Mouse (Mus musculus) gastrocnemius, postnatal 25 days (tissue): ENCODE measurements around the gene Agtr1b. TPM values are rescaled to one million over a fixed set of nuclear protein-coding genes. Genes with fewer than 3 reads are reported as not detected.

Experiments
- DNase-seq: peaks from one replicate; pipeline ENCODE4 v3.0.0; 2022
- long read RNA-seq, 2 experiments: library from polyadenylated mRNA; stranded (forward); transcript quantifications; one replicate each; pipeline ENCODE4 v2.0.0; 2021
- total RNA-seq, 2 experiments: library from RNA; stranded (reverse); gene quantifications; 1 replicate in 1 of 2; 2 replicates in 1 of 2; pipeline ENCODE4 v1.2.3; 2021

The Agtr1b gene
- under 1 TPM in 1 of 2 experiments, not detected in 1; 0.15 TPM for total RNA-seq
- long read RNA-seq, experiment 1: 0 reads
- long read RNA-seq, experiment 2: 0 reads

DNA sequence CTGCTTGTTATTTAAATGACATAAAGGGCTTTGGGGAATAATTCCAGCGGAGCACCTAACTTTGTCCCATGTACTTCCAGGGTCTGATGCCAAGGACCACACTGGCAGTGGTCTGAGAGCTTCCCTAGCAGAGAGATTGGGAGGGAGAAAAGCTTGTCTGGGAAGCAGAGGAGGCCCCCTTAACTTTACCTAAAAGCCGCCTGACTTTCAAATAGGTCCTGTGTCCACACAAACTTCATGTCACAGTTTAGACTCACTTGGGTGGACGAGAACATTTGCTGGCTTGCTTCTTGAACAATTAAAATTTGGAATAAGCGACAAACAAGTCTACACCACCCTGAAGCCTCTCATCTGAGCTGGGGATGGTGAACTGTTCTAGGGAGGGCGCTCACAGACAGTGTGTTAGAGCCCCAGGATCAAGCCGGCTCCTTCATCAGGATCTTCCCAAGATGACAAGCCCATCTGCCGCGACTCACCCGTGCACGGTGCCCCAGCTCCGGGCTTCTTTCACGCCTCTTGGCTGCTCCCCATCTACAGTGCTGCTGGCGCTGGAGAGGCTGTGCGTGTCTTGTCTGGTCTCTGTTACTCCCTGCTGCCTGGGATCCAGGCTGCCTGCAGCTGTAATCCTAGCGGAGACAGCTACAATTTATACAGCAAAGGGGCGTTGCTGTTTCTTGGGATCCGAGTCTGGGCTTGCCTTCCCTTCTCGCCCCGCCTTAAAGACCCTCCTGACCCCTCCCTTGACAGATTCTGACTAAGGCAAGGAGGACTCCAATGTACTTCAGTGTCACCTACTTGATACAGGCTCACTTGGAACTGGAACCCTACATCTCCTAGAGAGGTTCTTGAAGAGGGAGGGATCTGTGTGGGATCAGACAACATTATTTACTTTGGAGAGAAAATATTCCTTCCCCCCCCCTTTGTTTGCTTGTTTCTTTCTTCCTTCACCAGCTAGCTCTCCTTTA, at the start of gene Agtr1b:
Agtr1b (minus strand) TSS at position 620 of the 965 bp plus-strand sequence.
- DNase-seq: peak; percentile 7

DNA sequence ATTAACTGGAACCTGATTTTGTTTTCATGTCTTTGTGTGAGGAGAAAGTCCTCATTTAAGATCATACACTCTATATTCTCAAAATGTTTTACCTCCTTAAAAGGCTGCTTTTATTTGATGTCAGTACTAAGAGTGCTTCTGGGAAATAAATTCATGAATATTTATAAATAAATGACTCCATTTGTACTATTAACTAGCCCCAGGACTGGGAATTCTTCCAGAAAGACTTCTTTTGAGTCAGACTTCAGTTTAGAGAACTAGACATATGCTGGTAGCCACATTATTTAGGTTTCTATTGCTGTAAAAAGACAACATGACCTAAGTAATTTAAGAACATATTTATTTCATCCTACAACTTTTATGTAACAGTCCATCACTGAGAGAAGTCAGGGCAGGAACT, 13.4 kb downstream of the Agtr1b start:
- no peak for DNase-seq

DNA sequence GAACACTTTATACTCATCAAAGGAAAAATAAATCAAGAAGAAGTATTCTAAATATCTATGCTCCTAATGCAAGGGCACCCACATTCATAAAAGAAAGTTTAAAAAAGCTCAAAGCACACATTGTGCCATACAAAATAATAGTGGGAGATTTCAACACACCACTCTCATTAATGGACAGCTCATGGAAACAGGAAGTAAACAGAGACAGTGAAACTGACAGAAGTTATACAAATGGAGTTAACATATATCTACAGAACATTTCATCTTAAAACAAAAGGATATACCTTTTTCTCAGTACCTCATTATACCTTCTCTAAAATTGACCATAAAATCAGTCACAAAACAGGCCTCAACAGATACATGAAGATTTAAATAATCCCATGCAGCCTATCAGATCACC, 18.8 kb downstream of the Agtr1b start:
- DNase-seq: no peak

GRCm38 (mm10) chr3:20340402-20340801, 26.6 kb downstream of the Agtr1b start:
- DNase-seq: no peak

- no peak for DNase-seq
Observed at GRCm38 (mm10) chr3:20334681-20335080, 32.3 kb downstream of the Agtr1b start.

- DNase-seq: no peak
Observed at GRCm38 (mm10) chr3:20317233-20317632, 49.7 kb downstream of the Agtr1b start.

DNA sequence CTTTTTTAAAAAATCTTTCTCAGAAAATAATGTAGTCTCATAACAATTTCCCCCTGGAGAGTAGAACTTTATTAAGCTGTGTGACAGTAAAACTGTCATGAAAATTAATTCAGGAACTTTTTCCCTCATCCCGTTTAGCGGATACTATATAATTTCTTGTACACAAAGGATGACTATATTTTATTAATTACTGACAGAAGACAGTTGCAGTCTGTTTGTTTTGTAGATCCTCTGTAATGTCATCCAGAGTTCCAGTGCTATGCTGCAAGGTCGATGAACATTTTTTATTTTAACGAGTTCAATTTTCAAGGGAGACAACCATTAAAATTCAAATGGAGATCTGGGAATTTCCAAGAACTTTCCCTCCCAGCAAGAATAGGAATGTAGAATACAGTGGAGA, 57.8 kb downstream of the Agtr1b start:
- DNase-seq: no peak

DNA sequence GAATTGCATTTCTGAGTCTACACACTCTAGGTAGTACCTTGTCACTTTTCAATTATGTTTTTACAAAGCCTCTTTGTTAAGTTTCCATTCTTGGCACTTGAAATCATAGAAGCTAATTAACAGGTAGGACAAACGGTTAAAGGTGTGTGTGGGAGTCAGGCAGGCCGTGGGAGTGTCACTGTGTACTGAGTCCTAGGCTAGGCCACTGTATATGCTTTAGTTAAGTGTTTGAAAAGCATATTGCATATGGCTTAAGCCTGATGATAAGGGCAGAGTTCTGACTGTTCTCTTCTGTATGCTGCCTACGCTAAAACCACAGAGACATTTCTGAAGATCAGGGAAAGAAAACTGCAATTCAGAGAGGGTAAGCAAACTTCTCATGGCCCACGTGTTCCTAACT, 59.7 kb downstream of the Agtr1b start:
- no peak for DNase-seq

DNA sequence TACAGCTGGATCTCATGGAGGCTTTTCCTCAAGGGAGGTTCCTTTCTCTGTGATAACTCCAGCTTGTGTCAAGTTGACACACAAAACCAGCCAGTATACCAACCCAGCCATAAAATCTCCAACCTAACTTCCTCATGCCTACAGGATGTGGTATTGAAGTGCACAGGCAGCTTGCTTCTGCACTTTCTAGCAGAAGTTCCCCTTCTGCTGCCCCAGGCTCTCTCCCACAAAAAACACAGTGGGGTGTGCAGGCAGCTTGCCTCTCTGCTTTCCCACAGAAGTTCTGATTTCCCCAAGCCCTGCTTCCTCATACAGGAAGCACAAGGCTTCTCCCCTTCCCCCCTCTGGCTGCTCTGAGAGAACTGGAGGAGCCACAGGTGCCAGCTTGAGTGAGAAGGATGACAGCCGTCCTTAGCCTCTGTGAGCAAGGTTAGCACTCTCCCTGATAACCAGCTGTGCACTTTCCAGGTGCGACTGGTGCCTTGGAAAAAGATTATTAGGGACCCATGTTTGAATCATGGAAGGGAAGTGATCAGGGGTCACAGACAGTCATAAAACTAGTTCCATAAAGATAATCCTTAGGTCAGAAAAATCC, 62.1 kb downstream of the Agtr1b start:
- DNase-seq: peak; percentile 12

- DNase-seq: no peak
Observed at GRCm38 (mm10) chr3:20295546-20295945, 71.4 kb downstream of the Agtr1b start.

DNA sequence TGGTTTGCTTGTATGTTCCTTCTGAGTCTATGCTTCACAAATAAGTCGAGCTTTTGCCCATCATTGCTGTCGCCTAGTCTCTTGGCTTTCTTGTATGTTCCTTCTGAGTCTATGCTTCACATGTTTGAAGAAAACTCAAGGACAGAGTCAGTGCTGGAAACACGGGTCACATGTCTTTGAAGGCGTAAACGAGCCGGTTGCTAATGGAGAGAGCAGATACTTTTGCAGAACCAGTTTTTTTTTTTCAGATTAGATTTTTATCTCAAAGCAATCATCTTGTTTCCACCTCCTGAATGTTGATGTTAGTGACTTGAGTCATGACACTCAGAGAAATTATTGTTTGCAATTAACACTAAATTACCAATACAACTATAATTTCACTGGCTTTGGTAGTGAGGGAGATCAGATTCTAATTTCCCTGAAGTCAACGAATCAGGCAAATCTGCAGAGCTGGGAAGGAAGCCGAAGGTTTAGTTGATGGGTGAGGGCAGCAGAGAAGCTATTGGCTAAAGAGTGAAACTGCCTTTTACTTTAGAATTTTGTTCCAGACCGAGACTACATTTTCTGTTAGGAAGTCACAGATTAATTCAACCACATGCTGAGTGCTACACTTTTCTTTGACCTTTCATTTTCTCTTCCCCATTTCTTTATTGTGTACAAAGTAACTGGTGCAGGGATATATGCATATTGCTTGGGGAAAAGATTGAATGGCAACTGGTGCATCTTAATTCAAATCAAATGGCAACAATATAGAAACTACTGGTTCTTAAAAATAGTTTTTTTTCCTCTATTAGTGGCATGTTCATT, 72.2 kb downstream of the Agtr1b start:
- DNase-seq: no peak

GRCm38 (mm10) chr3:20291370-20291769, 75.6 kb downstream of the Agtr1b start:
- DNase-seq: no peak

- no peak for DNase-seq
Observed at GRCm38 (mm10) chr3:20288761-20289160, 78.2 kb downstream of the Agtr1b start.

DNA sequence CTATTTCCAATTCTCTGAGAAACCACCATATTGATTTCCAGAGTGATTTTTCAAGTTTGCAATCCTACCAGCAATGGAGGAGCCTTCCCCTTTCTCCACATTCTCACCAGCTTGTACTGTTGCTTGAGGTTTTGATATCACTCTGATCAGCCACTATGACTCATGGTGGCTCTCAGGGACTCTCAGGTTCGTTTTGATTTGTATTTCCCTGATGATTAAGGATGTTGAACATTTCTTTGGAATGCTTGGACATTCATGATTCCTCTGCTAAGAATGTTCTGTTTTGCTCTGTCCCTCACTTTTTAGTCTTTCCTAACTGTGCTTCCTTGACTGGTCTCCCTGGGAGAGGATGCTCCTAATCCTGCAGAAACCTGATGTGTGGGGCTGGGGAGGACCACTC, 85.2 kb downstream of the Agtr1b start:
- DNase-seq: no peak

DNA sequence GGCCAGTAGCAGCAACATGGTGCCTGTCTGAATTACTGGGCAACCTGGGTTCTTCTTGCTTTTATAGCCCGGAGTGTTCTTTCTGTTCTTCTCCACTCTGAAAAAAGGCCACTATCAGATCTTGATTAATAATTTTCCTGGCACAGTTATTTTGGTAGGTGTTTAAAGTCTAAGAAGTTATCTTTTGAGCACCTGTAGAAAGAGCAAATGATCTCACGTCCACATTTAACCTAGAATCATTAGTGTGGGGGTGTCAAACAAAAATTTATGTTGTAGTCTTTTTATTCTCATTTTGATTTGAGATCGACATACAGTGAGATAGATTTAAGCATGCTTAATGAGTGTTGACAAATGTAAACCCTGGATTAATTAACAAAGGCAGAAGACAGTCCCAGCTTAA, 91.3 kb downstream of the Agtr1b start, which contains the start of gene Cpb1:
Cpb1 (minus strand) TSS at position 101 of the 400 bp plus-strand sequence.
- DNase-seq: no peak

Other genes with a start within 250 kb of the Agtr1b start
- 100 to 1,000 TPM; 309 to 334 TPM for gene Gyg, start 211.9 kb downstream of the Agtr1b start, total RNA-seq
- gene Cpa3, start 125.0 kb downstream of the Agtr1b start, total RNA-seq: 1 to 10 TPM; 2.8 to 4.6 TPM
- gene Cpb1, start 91.4 kb downstream of the Agtr1b start, total RNA-seq: under 1 TPM in 1 of 2 experiments, not detected in 1; 0.24 TPM